8 mouse cellular contexts compared by ENCODE assay signal in genomic region chrX:12466897-12467296, GRCm38 (mm10).
A peak's percentile ranks its signal among the peaks of the same experiment; 100 is the strongest.
DNase-seq lines count a peak whose midpoint lies in the region; ATAC-seq and TF ChIP-seq lines count a peak whose summit lies in the region.
"Had no signal": no experiment of that assay in that cellular context is flagged by ENCODE, and none has a peak within 500 bp of the region (broad histone marks: within the 10 kb centered on the region; RNA-seq: fewer than 3 reads in every experiment).

No protein-coding gene starts in this region.

- no peak for TF ChIP-seq CTCF in cerebellum, adult 2 months (IDR thresholded peaks at IDR 0.05; ENCODE audit: borderline replicate concordance, insufficient read depth, low read depth, low read length)

- no peak overlapping the region for H3K4me2 ChIP-seq in lung, embryonic 16.5 days (ENCODE audit: low read depth, low read length)
- H3K4me2 ChIP-seq in hindbrain, embryonic 16.5 days (ENCODE audit: low read length), result no peak overlapping the region
- H3K4me2 ChIP-seq in liver, embryonic 13.5 days, result no peak overlapping the region

- no peak for DNase-seq in lung, postnatal 10 days
- DNase-seq in liver, embryonic 13.5 days, result no peak
- no peak for DNase-seq in right cerebral cortex, adult 18-20 months
- no peak for DNase-seq in spleen, adult 18-20 months
- DNase-seq in cerebellum, adult 2 months, result no peak
- DNase-seq: lung, postnatal 4 days had no signal

- no peak overlapping the region for H3K4me3 ChIP-seq in lung, embryonic 16.5 days (ENCODE audit: low read length)
- H3K4me3 ChIP-seq in hindbrain, embryonic 16.5 days (ENCODE audit: low read length), result no peak overlapping the region
- no peak overlapping the region for H3K4me3 ChIP-seq in liver, embryonic 13.5 days (replicated peaks)
- no peak overlapping the region for H3K4me3 ChIP-seq in cerebellum, adult 2 months (replicated peaks; ENCODE audit: insufficient read depth, low read depth, low read length)

- peak overlapping the region; percentile 2 for H3K27ac ChIP-seq in lung, embryonic 16.5 days (ENCODE audit: low read length)
- H3K27ac ChIP-seq in hindbrain, embryonic 16.5 days (ENCODE audit: low read depth, low read length), result no peak overlapping the region
- peak overlapping the region; percentile 64 for H3K27ac ChIP-seq in liver, embryonic 13.5 days
- no peak overlapping the region for H3K27ac ChIP-seq in cerebellum, adult 2 months (ENCODE audit: insufficient read depth, low read length)

- H3K9ac ChIP-seq in lung, embryonic 16.5 days (ENCODE audit: low read length), result no peak overlapping the region; the same call in 1 of the 2 replicates
- no peak overlapping the region for H3K9ac ChIP-seq in hindbrain, embryonic 16.5 days (ENCODE audit: low read depth, low read length)
- no peak overlapping the region for H3K9ac ChIP-seq in liver, embryonic 13.5 days

- H3K9me3 ChIP-seq in lung, embryonic 16.5 days (ENCODE audit: control insufficient read depth, low read length), result no peaks in the 10 kb centered on the region
- no peaks in the 10 kb centered on the region for H3K9me3 ChIP-seq in hindbrain, embryonic 16.5 days (ENCODE audit: control insufficient read depth, low read length)
- H3K9me3 ChIP-seq in liver, embryonic 13.5 days (replicated peaks), result no peaks in the 10 kb centered on the region

- peaks cover 8% of the 10 kb centered on the region; the same call in 1 of the 2 replicates for H3K4me1 ChIP-seq in lung, embryonic 16.5 days (replicated peaks; ENCODE audit: control insufficient read depth, insufficient read depth, low read length)
- no peaks in the 10 kb centered on the region; the same call in 1 of the 2 replicates for H3K4me1 ChIP-seq in hindbrain, embryonic 16.5 days (ENCODE audit: control insufficient read depth, insufficient read depth, low read depth, low read length)
- 0 out of 2 replicates have a peak, but pooled peaks cover 4% of the 10 kb centered on the region for H3K4me1 ChIP-seq in liver, embryonic 13.5 days (replicated peaks)
- H3K4me1 ChIP-seq in cerebellum, adult 2 months (ENCODE audit: control insufficient read depth, insufficient read depth, low read length), result no peaks in the 10 kb centered on the region

- ATAC-seq in lung, embryonic 16.5 days (ENCODE audit: low read depth), result peak; percentile 23; the same call in 1 of the 2 replicates
- peak; percentile 64; the same call in 1 of the 2 replicates for ATAC-seq in hindbrain, embryonic 16.5 days
- peak; percentile 67 for ATAC-seq in liver, embryonic 13.5 days (ENCODE audit: low read depth)

- WGBS in lung, embryonic 16.5 days, result 12% methylated on average over 6 of the region's 6 CpGs
- 20% methylated on average over 6 of the region's 6 CpGs for WGBS in hindbrain, embryonic 16.5 days
- 45% methylated on average over 6 of the region's 6 CpGs for WGBS in liver, embryonic 13.5 days (ENCODE audit: insufficient replicate concordance)
- WGBS in cerebellum, adult 2 months, result 33% methylated on average over 6 of the region's 6 CpGs

- H3K36me3 ChIP-seq in lung, embryonic 16.5 days (ENCODE audit: control insufficient read depth, insufficient read depth, low read length), result no peaks in the 10 kb centered on the region
- no peaks in the 10 kb centered on the region for H3K36me3 ChIP-seq in hindbrain, embryonic 16.5 days (ENCODE audit: control insufficient read depth, insufficient read depth, low read length)
- no peaks in the 10 kb centered on the region for H3K36me3 ChIP-seq in liver, embryonic 13.5 days

- TF ChIP-seq POLR2A in cerebellum, adult 2 months (IDR thresholded peaks at IDR 0.05; ENCODE audit: borderline replicate concordance, insufficient read depth, low read length), result no peak

- H3K27me3 ChIP-seq in lung, embryonic 16.5 days (ENCODE audit: control insufficient read depth, insufficient read depth, low read depth, low read length), result no peaks in the 10 kb centered on the region
- no peaks in the 10 kb centered on the region for H3K27me3 ChIP-seq in hindbrain, embryonic 16.5 days (replicated peaks; ENCODE audit: control insufficient read depth, insufficient read depth, low read length)
- no peaks in the 10 kb centered on the region for H3K27me3 ChIP-seq in liver, embryonic 13.5 days
- H3K27me3 ChIP-seq in cerebellum, adult 2 months (ENCODE audit: control insufficient read depth, insufficient read depth, low read length), result no peaks in the 10 kb centered on the region

Comparison
In these comparisons a context has a peak if more than half of its experiments do, and no peak if none do; other contexts are left out.
1. H3K27ac ChIP-seq: peak in lung, embryonic 16.5 days (single experiment) and liver, embryonic 13.5 days (single experiment); none in hindbrain, embryonic 16.5 days (single experiment) and cerebellum, adult 2 months (single experiment).
2. Peak in every context shown above with its lines, with median percentiles within 50 percentile points of each other: ATAC-seq.